Mouse (Mus musculus): ENCODE data around the gene Olfr1364.

Olfr1364 gene

DNA sequence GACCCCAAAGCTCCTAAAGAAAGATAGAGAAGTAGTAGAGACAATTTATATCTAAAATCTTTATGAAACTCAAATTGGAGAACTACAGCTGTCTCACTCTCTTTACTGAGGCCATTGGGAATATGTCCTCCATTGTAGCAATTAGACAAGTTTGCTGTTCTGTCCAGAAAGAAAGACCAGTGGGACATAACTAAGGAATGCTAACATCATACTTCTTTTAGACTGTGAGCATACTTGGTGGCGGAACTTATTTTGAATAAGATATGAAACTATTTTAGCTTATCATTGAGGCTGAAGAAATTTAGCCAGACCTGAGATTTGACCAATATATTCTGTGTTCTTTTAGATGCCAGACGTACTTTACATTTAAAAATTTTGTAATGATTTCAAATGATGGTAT lies at the start of gene Olfr1364:
Gene Olfr1364, minus strand, starts transcription at position 101 of the 400 bp plus-strand sequence.
- DNase-seq, result no peak

- DNase-seq, result no peak
Measured at GRCm38 (mm10) chr13:21613922-21614321, 32.4 kb upstream of the Olfr1364 start, which contains the start of gene Olfr1362. Gene Olfr1362, minus strand, starts transcription at chr13:21614022.

DNA sequence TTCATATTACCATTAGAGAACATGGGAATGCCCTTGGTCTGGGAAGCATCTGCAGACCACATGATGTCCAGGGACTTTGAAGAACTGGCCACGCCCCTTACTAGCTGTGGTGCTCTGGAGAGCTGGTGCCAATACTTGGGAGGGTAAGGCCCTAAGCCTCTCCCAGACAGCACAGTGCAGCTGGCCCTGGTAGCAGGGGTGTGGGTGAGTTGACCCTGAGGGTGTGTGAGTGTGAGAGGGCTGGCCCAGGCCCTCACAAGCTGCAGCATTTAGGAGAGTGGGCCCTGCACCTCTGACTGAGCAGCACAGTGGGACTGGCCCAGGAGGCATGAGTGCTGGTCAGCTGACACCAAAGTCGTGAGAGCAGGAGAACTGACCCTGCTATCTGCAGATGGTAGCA lies 10.1 kb upstream of the Olfr1364 start:
- no peak for DNase-seq

- DNase-seq, result no peak
Measured at GRCm38 (mm10) chr13:21559793-21560192, 21.8 kb downstream of the Olfr1364 start, which contains the start of gene Olfr1535. Gene Olfr1535, minus strand, starts transcription at chr13:21559893.

- DNase-seq, result no peak
Measured at GRCm38 (mm10) chr13:21550416-21551110, 31.0 kb downstream of the Olfr1364 start.

- DNase-seq, result no peak
Measured at GRCm38 (mm10) chr13:21549487-21549886, 32.1 kb downstream of the Olfr1364 start.

GRCm38 (mm10) chr13:21542708-21543107 lies 38.9 kb downstream of the Olfr1364 start, which contains the start of gene Olfr1366:
Gene Olfr1366, minus strand, starts transcription at chr13:21542808.
- no peak for DNase-seq

DNA sequence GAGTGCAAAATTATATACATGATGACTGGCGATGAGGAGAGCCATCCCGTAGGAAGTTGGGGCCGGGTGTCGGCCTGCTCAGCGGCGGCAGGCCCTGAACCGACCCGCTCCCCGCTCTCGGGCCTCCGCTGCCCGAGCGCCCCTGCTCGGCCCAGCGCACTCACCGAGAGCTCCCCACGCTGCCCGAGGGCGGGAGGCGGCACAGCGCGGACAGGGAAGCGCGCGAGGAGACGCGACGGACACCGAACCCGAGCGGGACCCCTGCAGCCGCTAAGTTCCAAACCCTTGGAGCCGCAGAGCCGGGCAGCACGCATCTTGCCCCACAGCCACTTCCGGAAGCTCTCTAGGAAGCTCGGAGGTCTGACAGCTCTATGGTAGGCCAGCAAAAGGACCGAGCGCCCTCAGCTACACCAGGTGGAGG lies 50.8 kb downstream of the Olfr1364 start, which contains the start of gene Zkscan8:
Gene Zkscan8, minus strand, starts transcription at position 340 of the 421 bp plus-strand sequence.
- DNase-seq, result peak; percentile 92 to 94

GRCm38 (mm10) chr13:21530136-21530535 lies 51.4 kb downstream of the Olfr1364 start:
- DNase-seq, result no peak
